Mouse (Mus musculus) limb, embryonic 14.5 days (tissue): Measurements from ENCODE around the gene Arhgap15. TPM values are rescaled to one million over a fixed set of nuclear protein-coding genes. Genes with fewer than 3 reads are reported as not detected.

Experiments used
- ATAC-seq: fragments of 200-750 bp; cut with Nextera tagmentation; 2 replicates; pipeline ENCODE4 v1.8.0; 2017; ENCODE audit warnings: low read depth, moderate number of reproducible peaks, moderate TSS enrichment; ENCODE audit not compliant: low FRiP score
- DNase-seq: peaks from one replicate; pipeline ENCODE4 v3.0.0-alpha.2; 2015; ENCODE audit warnings: low spot score
- H3K27ac ChIP-seq: fragments of 300-500 bp; sonication (generic); replicated peaks from 2 replicates; pipeline ENCODE4 v1.5.1; 2014; ENCODE audit warnings: low read depth, mild to moderate bottlenecking, low read length, moderate library complexity, mixed read lengths
- H3K27me3 ChIP-seq: fragments of 300-500 bp; sonication (generic); 2 replicates; pipeline ENCODE4 v1.6.1; 2014; ENCODE audit warnings: low read length, mixed read lengths; ENCODE audit not compliant: control insufficient read depth, insufficient read depth
- H3K36me3 ChIP-seq: fragments of 300-500 bp; sonication (generic); 2 replicates; pipeline ENCODE4 v1.6.1; 2014; ENCODE audit warnings: mild to moderate bottlenecking, low read length, moderate library complexity, mixed read lengths; ENCODE audit not compliant: control insufficient read depth, insufficient read depth
- H3K4me1 ChIP-seq: fragments of 300-500 bp; sonication (generic); 2 replicates; pipeline ENCODE4 v1.6.1; 2014; ENCODE audit warnings: antibody characterized with exemption, low read length, mixed read lengths; ENCODE audit not compliant: control insufficient read depth, insufficient read depth
- H3K4me2 ChIP-seq: fragments of 300-500 bp; sonication (generic); replicated peaks from 2 replicates; pipeline ENCODE4 v1.6.1; 2014; ENCODE audit warnings: low read depth, mild to moderate bottlenecking, low read length, moderate library complexity; ENCODE audit not compliant: severe bottlenecking
- H3K4me3 ChIP-seq: fragments of 300-500 bp; sonication (generic); replicated peaks from 2 replicates; pipeline ENCODE4 v1.5.1; 2014; ENCODE audit warnings: low read length
- H3K9ac ChIP-seq: fragments of 300-500 bp; sonication (generic); 2 replicates; pipeline ENCODE4 v1.6.1; 2014; ENCODE audit warnings: mild to moderate bottlenecking, low read depth, low read length, moderate library complexity; ENCODE audit not compliant: severe bottlenecking
- H3K9me3 ChIP-seq: fragments of 300-500 bp; sonication (generic); 2 replicates; pipeline ENCODE4 v1.6.1; 2016; ENCODE audit warnings: low read length; ENCODE audit not compliant: control insufficient read depth
- POLR2A ChIP-seq: fragments of 200-500 bp; IDR thresholded peaks from 2 replicates; pipeline ENCODE4 v1.8.0; 2012; ENCODE audit warnings: inconsistent platforms, mild to moderate bottlenecking, moderate library complexity, borderline replicate concordance; ENCODE audit not compliant: insufficient read depth, insufficient read length; ENCODE audit errors: extremely low read depth
- WGBS: fragments of 180-500 bp; shearing (Covaris S2); extraction: QIAGEN DNeasy Blood & Tissue Kit; methylation state at CpG from one replicate; pipeline ENCODE4 v1.1.7; 2014; 5-methylcytosine and 5-hydroxymethylcytosine counted together
- polyA plus RNA-seq, 2 experiments: library from polyadenylated mRNA; depleted of rRNA in 1 of 2; stranded (reverse) in 1 of 2; unstranded in 1 of 2; fragments of >200 nt; fragmentation: Nextera tagmentation in 1 of 2; extraction: Ambion mirVana in 1 of 2; gene quantifications; 2 replicates each; pipeline versions ENCODE4 v1.2.1 to v1.2.3; 2012 to 2014

Arhgap15 gene
- polyA plus RNA-seq, 2 experiments = 1.4 to 2.9 TPM

DNA sequence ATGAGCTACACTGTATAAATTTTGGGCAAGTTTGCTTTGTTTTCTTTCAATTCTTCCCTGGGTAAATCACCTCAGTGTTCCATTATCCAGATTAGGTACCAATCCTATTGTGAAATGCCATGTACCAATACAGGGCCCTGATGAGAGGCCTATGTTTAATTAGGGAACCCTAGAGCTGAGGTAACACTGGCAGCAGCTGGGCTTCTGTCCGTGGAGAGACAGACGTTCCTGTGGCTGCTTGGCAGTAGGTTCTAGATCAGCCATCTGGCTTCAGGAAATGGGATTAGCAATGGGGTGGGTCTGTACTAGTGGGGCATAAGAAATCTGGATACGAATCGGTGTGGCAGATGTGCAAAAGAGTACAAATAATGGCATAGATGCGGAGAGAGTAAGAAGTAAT is 14.7 kb downstream of the Arhgap15 start:
- Histone ChIP-seq H3K36me3 (no peaks in the 10 kb centered on the region), H3K27ac (no peak overlapping the region), H3K9ac (no peak overlapping the region), H3K27me3 (no peaks in the 10 kb centered on the region), H3K4me2 (no peak overlapping the region), H3K9me3 (no peaks in the 10 kb centered on the region), H3K4me1 (no peaks in the 10 kb centered on the region), H3K4me3 (no peak overlapping the region)
- WGBS = 74% methylated on average over 5 of the region's 5 CpGs
- DNase-seq = no peak
- TF ChIP-seq POLR2A = no peak
- no peak for ATAC-seq

DNA sequence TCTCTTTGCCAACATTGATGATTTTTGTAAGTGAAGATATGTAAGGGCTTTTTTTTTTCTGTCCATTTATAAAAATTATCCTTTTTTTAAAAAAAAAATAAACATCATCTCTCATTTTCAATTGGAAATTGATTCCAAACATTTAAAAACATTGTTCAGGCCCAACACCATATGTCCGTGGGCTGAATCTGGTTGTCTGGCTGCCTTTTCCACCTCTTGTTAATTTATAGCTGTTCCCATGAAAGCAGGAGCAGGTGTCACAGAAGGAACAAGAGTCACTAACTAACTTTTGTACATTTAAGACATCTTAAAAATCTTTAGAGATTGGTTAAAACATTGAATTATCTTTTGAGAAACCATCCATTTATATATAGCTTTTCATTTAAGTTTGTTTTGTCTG is 15.8 kb downstream of the Arhgap15 start:
- H3K9ac ChIP-seq = no peak overlapping the region
- 45% methylated on average over 1 of the region's 1 CpGs for WGBS
- no peak overlapping the region for H3K27ac ChIP-seq
- no peaks in the 10 kb centered on the region for H3K27me3 ChIP-seq
- no peaks in the 10 kb centered on the region for H3K9me3 ChIP-seq
- no peak overlapping the region for H3K4me3 ChIP-seq
- no peaks in the 10 kb centered on the region for H3K36me3 ChIP-seq
- H3K4me2 ChIP-seq = no peak overlapping the region
- ATAC-seq = no peak
- no peak for DNase-seq
- H3K4me1 ChIP-seq = no peaks in the 10 kb centered on the region
- TF ChIP-seq POLR2A = no peak

DNA sequence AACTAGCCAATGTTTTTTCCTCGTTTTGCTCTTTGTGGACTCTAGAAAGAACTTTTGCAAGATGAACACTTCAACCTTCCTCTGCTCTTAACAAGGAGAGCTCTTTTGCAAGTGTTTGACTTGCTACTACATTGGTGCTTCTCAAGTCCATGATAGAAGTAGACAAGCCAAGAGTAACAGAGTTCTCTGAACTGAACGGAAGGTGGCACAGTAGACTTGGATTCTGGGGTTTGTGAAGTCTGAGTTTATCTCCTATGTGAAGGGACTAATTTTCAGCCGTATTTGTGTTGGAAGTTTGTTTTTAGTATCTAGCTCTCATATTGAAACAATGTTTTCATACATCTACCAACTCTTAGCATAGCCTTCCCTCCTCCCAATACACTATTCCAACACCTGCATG is 17.6 kb downstream of the Arhgap15 start:
- H3K36me3 ChIP-seq = no peaks in the 10 kb centered on the region
- H3K4me2 ChIP-seq = no peak overlapping the region
- H3K27ac ChIP-seq = no peak overlapping the region
- no peak overlapping the region for H3K9ac ChIP-seq
- ATAC-seq (no peak), DNase-seq (no peak)
- WGBS = 77% methylated on average over 3 of the region's 3 CpGs
- H3K4me3 ChIP-seq = no peak overlapping the region
- no peak for TF ChIP-seq POLR2A
- H3K4me1 ChIP-seq = no peaks in the 10 kb centered on the region
- no peaks in the 10 kb centered on the region for H3K27me3 ChIP-seq
- no peaks in the 10 kb centered on the region for H3K9me3 ChIP-seq

DNA sequence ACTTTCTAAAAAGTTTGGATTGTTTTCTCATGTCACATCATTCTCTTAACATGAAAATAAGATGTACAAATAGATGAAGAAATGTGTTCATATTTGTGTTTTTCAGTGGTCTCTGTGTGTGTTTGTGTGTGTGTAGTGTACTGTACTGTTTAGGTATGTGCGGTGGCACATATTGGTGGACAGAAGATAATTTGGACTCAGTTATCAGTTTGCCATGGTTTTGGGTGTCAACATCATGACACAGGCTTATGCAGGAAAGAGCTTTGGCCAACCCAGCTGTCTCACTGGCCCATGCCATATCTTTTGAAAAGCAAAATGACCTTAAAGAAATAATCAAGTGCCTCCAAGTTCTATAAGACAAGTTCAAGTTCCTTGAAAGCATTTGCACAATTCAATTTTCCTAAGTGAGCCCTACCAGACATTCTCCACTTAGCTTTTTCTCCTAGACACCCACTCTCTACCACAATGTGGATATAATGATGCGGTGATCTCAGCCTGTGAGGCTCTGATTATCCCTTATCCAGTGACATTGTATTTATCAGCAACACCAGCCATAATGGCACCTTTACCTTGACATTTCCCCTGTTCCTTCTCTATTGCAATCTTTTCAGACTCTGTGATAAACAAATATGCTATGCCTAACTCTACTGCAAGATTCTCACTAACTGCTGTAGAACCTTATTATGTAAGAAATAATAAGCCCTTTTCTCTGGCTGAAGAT is 21.4 kb downstream of the Arhgap15 start:
- 90% methylated on average over 2 of the region's 2 CpGs for WGBS
- ATAC-seq (no peak), DNase-seq (no peak)
- TF ChIP-seq POLR2A = no peak
- Histone ChIP-seq H3K4me3 (no peak overlapping the region), H3K36me3 (no peaks in the 10 kb centered on the region), H3K4me1 (no peaks in the 10 kb centered on the region), H3K27me3 (no peaks in the 10 kb centered on the region), H3K9me3 (no peaks in the 10 kb centered on the region), H3K27ac (no peak overlapping the region), H3K4me2 (no peak overlapping the region), H3K9ac (no peak overlapping the region)

DNA sequence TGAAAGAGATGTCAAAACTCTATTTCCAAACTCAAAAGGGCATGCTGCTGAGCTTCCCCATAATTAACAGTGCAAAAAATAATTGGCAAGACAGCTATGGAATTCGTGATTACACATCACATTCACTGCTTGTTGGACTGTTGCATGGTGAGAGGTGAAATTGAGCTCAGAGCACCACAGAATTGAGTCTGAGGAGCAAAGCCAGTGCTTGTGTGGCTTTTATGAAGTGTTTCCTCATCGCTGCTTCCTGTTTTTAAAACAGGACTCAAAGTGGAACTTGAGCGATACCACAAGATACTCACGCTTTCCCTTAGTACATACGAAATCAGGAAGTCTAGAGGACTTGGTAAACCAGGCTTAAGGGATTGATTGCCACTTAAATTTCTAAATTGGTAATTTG is 24.0 kb downstream of the Arhgap15 start:
- Histone ChIP-seq H3K9me3 (no peaks in the 10 kb centered on the region), H3K9ac (no peak overlapping the region), H3K27me3 (no peaks in the 10 kb centered on the region), H3K4me3 (no peak overlapping the region), H3K27ac (no peak overlapping the region), H3K36me3 (no peaks in the 10 kb centered on the region), H3K4me2 (no peak overlapping the region), H3K4me1 (no peaks in the 10 kb centered on the region)
- DNase-seq = no peak
- no peak for ATAC-seq
- no peak for TF ChIP-seq POLR2A
- WGBS = 71% methylated on average over 5 of the region's 5 CpGs
